Mouse (Mus musculus) stomach, postnatal 0 days (tissue): Measurements from ENCODE around the gene Sdhb. TPM values are rescaled to one million over a fixed set of nuclear protein-coding genes. Genes with fewer than 3 reads are reported as not detected.

ENCODE experiments used
- ATAC-seq: fragments of 200-750 bp; cut with Nextera tagmentation; 2 replicates; pipeline ENCODE4 v1.8.0; 2017; ENCODE audit not compliant: low FRiP score, low TSS enrichment
- DNase-seq: peaks from one replicate; pipeline ENCODE4 v3.0.0-alpha.2; 2016; ENCODE audit warnings: low spot score
- H3K27ac ChIP-seq: fragments of 300-500 bp; sonication (generic); replicated peaks from 2 replicates; pipeline ENCODE4 v1.5.1; 2014; ENCODE audit warnings: mild to moderate bottlenecking, control low read depth
- H3K27me3 ChIP-seq: fragments of 300-500 bp; sonication (generic); 2 replicates; pipeline ENCODE4 v1.6.1; 2014; ENCODE audit warnings: low read length; ENCODE audit not compliant: control insufficient read depth, insufficient read depth
- H3K36me3 ChIP-seq: fragments of 300-500 bp; sonication (generic); 2 replicates; pipeline ENCODE4 v1.6.1; 2014; ENCODE audit warnings: low read length, mixed read lengths; ENCODE audit not compliant: control insufficient read depth, insufficient read depth
- H3K4me1 ChIP-seq: fragments of 300-500 bp; sonication (generic); replicated peaks from 2 replicates; pipeline ENCODE4 v1.6.1; 2014; ENCODE audit warnings: antibody characterized with exemption; ENCODE audit not compliant: control insufficient read depth, insufficient read depth
- H3K4me2 ChIP-seq: fragments of 300-500 bp; sonication (generic); replicated peaks from 2 replicates; pipeline ENCODE4 v1.6.1; 2014; ENCODE audit warnings: low read depth, mild to moderate bottlenecking, control low read depth, moderate library complexity
- H3K4me3 ChIP-seq: fragments of 300-500 bp; sonication (generic); 2 replicates; pipeline ENCODE4 v1.5.1; 2014; ENCODE audit warnings: low read depth, low read length, control low read depth
- H3K9ac ChIP-seq: fragments of 300-500 bp; sonication (generic); 2 replicates; pipeline ENCODE4 v1.6.1; 2014; ENCODE audit warnings: mild to moderate bottlenecking, low read length, control low read depth, mixed read lengths
- H3K9me3 ChIP-seq: fragments of 300-500 bp; sonication (generic); 2 replicates; pipeline ENCODE4 v1.6.1; 2016; ENCODE audit warnings: low read length; ENCODE audit not compliant: control insufficient read depth
- CTCF ChIP-seq: IDR thresholded peaks from 2 replicates; pipeline ENCODE4 v1.5.1; 2016; ENCODE audit warnings: antibody characterized with exemption, low read depth, mild to moderate bottlenecking, moderate library complexity
- EP300 ChIP-seq: optimal IDR thresholded peaks from 2 replicates; pipeline ENCODE3; 2016; ENCODE audit warnings: antibody characterized with exemption
- WGBS: fragments of 180-500 bp; shearing (Covaris S2); extraction: QIAGEN DNeasy Blood & Tissue Kit; methylation state at CpG from one replicate; pipeline ENCODE4 v1.1.7; 2014; 5-methylcytosine and 5-hydroxymethylcytosine counted together
- polyA plus RNA-seq: library from polyadenylated mRNA; unstranded; fragments of >200 nt; fragmentation: Nextera tagmentation; extraction: Ambion mirVana; gene quantifications from 2 replicates; pipeline ENCODE4 v1.2.1, GENCODE M21; 2015

Sdhb gene
- polyA plus RNA-seq, 1 experiment from 2014 or later, result 382 TPM

- DNase-seq (peak; percentile 65), ATAC-seq (peak; percentile 77)
- Histone ChIP-seq H3K9me3 (no peaks in the 10 kb centered on the region), H3K27ac (peak overlapping the region; percentile 74), H3K9ac (no peak overlapping the region), H3K4me1 (no peaks in the 10 kb centered on the region; the same call in 1 of the 2 replicates), H3K4me3 (no peak overlapping the region), H3K4me2 (peak overlapping the region; percentile 26; the same call in 1 of the 2 replicates), H3K36me3 (peaks cover 25% of the 10 kb centered on the region), H3K27me3 (no peaks in the 10 kb centered on the region)
- WGBS, result 65% methylated on average over 14 of the region's 14 CpGs
- no peak for TF ChIP-seq EP300
- TF ChIP-seq CTCF, result no peak
Observed at GRCm38 (mm10) chr4:140977886-140978692, 17.1 kb downstream of the Sdhb start.

GRCm38 (mm10) chr4:140981605-140982004 is 20.6 kb downstream of the Sdhb start:
- H3K36me3 ChIP-seq, result peaks cover 9% of the 10 kb centered on the region
- H3K9me3 ChIP-seq, result no peaks in the 10 kb centered on the region
- no peaks in the 10 kb centered on the region; the same call in 1 of the 2 replicates for H3K4me1 ChIP-seq
- no peak for ATAC-seq
- H3K27ac ChIP-seq, result no peak overlapping the region
- no peak for TF ChIP-seq EP300
- TF ChIP-seq CTCF, result peak; percentile 55
- H3K9ac ChIP-seq, result no peak overlapping the region
- H3K4me3 ChIP-seq, result no peak overlapping the region
- H3K27me3 ChIP-seq, result no peaks in the 10 kb centered on the region
- no peak for DNase-seq
- WGBS, result 88% methylated on average over 2 of the region's 2 CpGs
- no peak overlapping the region for H3K4me2 ChIP-seq

- WGBS, result 43% methylated on average over 4 of the region's 4 CpGs
- peaks cover 7% of the 10 kb centered on the region for H3K4me1 ChIP-seq
Observed at GRCm38 (mm10) chr4:140982808-140983207, 21.8 kb downstream of the Sdhb start.

GRCm38 (mm10) chr4:140983442-140983841 is 22.4 kb downstream of the Sdhb start:
- peaks cover 9% of the 10 kb centered on the region for H3K36me3 ChIP-seq
- ATAC-seq (peak; percentile 89), DNase-seq (peak; percentile 90)
- H3K9me3 ChIP-seq, result no peaks in the 10 kb centered on the region
- peak overlapping the region; percentile 73 for H3K27ac ChIP-seq
- peak overlapping the region; percentile 18; the same call in 1 of the 2 replicates for H3K9ac ChIP-seq
- no peak overlapping the region for H3K4me3 ChIP-seq
- no peaks in the 10 kb centered on the region for H3K27me3 ChIP-seq
- TF ChIP-seq CTCF (no peak), EP300 (no peak)
- H3K4me2 ChIP-seq, result no peak overlapping the region
- peaks cover 7% of the 10 kb centered on the region for H3K4me1 ChIP-seq
- WGBS, result 4% methylated on average over 9 of the region's 9 CpGs

More at GRCm38 (mm10) chr4:140982808-140983207, 21.8 kb downstream of the Sdhb start:
- no peak for TF ChIP-seq CTCF
- H3K4me3 ChIP-seq, result no peak overlapping the region
- no peak for ATAC-seq
- no peak overlapping the region for H3K4me2 ChIP-seq
- H3K27me3 ChIP-seq, result no peaks in the 10 kb centered on the region
- no peaks in the 10 kb centered on the region for H3K9me3 ChIP-seq
- H3K27ac ChIP-seq, result peak overlapping the region; percentile 73
- H3K36me3 ChIP-seq, result peaks cover 9% of the 10 kb centered on the region
- peak; percentile 64 for DNase-seq
- H3K9ac ChIP-seq, result no peak overlapping the region

GRCm38 (mm10) chr4:140984544-140984943 is 23.5 kb downstream of the Sdhb start:
- ATAC-seq, result no peak
- Histone ChIP-seq H3K9me3 (no peaks in the 10 kb centered on the region), H3K4me1 (peaks cover 7% of the 10 kb centered on the region), H3K4me3 (no peak overlapping the region), H3K27ac (no peak overlapping the region), H3K9ac (no peak overlapping the region), H3K36me3 (peaks cover 3% of the 10 kb centered on the region; the same call in 1 of the 2 replicates), H3K4me2 (no peak overlapping the region), H3K27me3 (no peaks in the 10 kb centered on the region)
- no peak for DNase-seq
- WGBS, result 67% methylated on average over 6 of the region's 6 CpGs
- TF ChIP-seq EP300 (no peak), CTCF (no peak)
